Mouse (Mus musculus) kidney, postnatal 25 days (tissue): ENCODE results near the gene Acss1.

Experiments
- DNase-seq, 2 experiments: peaks; one replicate each; pipeline ENCODE4 v3.0.0; 2021; ENCODE audit warnings: mixed read lengths in 2 of 2

Acss1 gene

GRCm38 (mm10) chr2:150569847-150570590 lies 98.3 kb downstream of the Acss1 start, which contains the start of gene Cst7:
TSS of gene Cst7 (plus strand) at chr2:150570415.
- no peak for DNase-seq
